Mouse (Mus musculus): ENCODE results near the gene Dclre1a. TPM values are rescaled to one million over a fixed set of nuclear protein-coding genes. Genes with fewer than 3 reads are reported as not detected.

Dclre1a gene
- polyA plus RNA-seq, 1 experiment from 2014 or later: 25.3 TPM

Other genes with a start within 250 kb of the Dclre1a start
- not detected in 2 replicates for gene Nrap, start 158.2 kb downstream of the Dclre1a start, polyA plus RNA-seq (2014; fragmentation: Nextera tagmentation; extraction: Ambion mirVana)
- 22.8 and 25.6 TPM in 2 replicates for gene Casp7, start 151.1 kb downstream of the Dclre1a start, polyA plus RNA-seq (2014; fragmentation: Nextera tagmentation; extraction: Ambion mirVana)
- 0.08 and 0.20 TPM in 2 replicates for gene Plekhs1, start 86.6 kb downstream of the Dclre1a start, polyA plus RNA-seq (2014; fragmentation: Nextera tagmentation; extraction: Ambion mirVana)
- gene Nhlrc2, start within 50 bp of the Dclre1a start, polyA plus RNA-seq (2014; fragmentation: Nextera tagmentation; extraction: Ambion mirVana): 13.7 and 16.2 TPM in 2 replicates
- 0.40 and 0.42 TPM in 2 replicates for gene Adrb1, start 174.0 kb upstream of the Dclre1a start, polyA plus RNA-seq (2014; fragmentation: Nextera tagmentation; extraction: Ambion mirVana)